Mouse (Mus musculus) kidney, embryonic 14.5 days (tissue): ENCODE measurements around the gene Cltc. TPM values are rescaled to one million over a fixed set of nuclear protein-coding genes. Genes with fewer than 3 reads are reported as not detected.
"Not testable (repeated sequence)": the region's sequence is repeated elsewhere in the genome, so short reads cannot be mapped to it uniquely, and the experiment has no call there.

Source experiments
- ATAC-seq: fragments of 200-750 bp; cut with Nextera tagmentation; 2 replicates; pipeline ENCODE4 v1.8.0; 2017; ENCODE audit warnings: moderate number of reproducible peaks, mild to moderate bottlenecking, moderate TSS enrichment, moderate library complexity; ENCODE audit not compliant: low FRiP score, low TSS enrichment
- H3K27ac ChIP-seq: fragments of 300-500 bp; sonication (generic); 2 replicates; pipeline ENCODE4 v1.5.1; 2014; ENCODE audit warnings: low read depth, mild to moderate bottlenecking, low read length, moderate library complexity, mixed read lengths
- H3K27me3 ChIP-seq: fragments of 300-500 bp; sonication (generic); 2 replicates; pipeline ENCODE4 v1.6.1; 2014; ENCODE audit warnings: mild to moderate bottlenecking, low read length; ENCODE audit not compliant: control insufficient read depth, insufficient read depth
- H3K36me3 ChIP-seq: fragments of 300-500 bp; sonication (generic); 2 replicates; pipeline ENCODE4 v1.6.1; 2014; ENCODE audit warnings: low read length, mixed read lengths; ENCODE audit not compliant: control insufficient read depth, insufficient read depth
- H3K4me1 ChIP-seq: fragments of 300-500 bp; sonication (generic); 2 replicates; pipeline ENCODE4 v1.6.1; 2014; ENCODE audit warnings: low read length, mixed read lengths; ENCODE audit not compliant: control insufficient read depth, insufficient read depth
- H3K4me2 ChIP-seq: fragments of 300-500 bp; sonication (generic); replicated peaks from 2 replicates; pipeline ENCODE4 v1.6.1; 2014; ENCODE audit warnings: low read depth, mild to moderate bottlenecking, low read length
- H3K4me3 ChIP-seq: fragments of 300-500 bp; sonication (generic); 2 replicates; pipeline ENCODE4 v1.5.1; 2014; ENCODE audit warnings: mild to moderate bottlenecking, low read length
- H3K9ac ChIP-seq: fragments of 300-500 bp; sonication (generic); 2 replicates; pipeline ENCODE4 v1.6.1; 2014; ENCODE audit warnings: low read depth, mild to moderate bottlenecking, low read length, moderate library complexity
- H3K9me3 ChIP-seq: fragments of 300-500 bp; sonication (generic); 2 replicates; pipeline ENCODE4 v1.6.1; 2016; ENCODE audit warnings: low read length; ENCODE audit not compliant: control insufficient read depth
- whole genome bisulfite sequencing: fragments of 180-500 bp; shearing (Covaris S2); extraction: QIAGEN DNeasy Blood & Tissue Kit; methylation state at CpG from one replicate; pipeline ENCODE4 v1.1.7; 2014; 5-methylcytosine and 5-hydroxymethylcytosine counted together
- polyA plus RNA-seq: library from polyadenylated mRNA; unstranded; fragments of >200 nt; fragmentation: Nextera tagmentation; extraction: Ambion mirVana; gene quantifications from 2 replicates; pipeline ENCODE4 v1.2.1, GENCODE M21; 2014

Cltc gene
- polyA plus RNA-seq, 1 experiment from 2014 or later = 200 TPM

- WGBS = 74% methylated on average over 3 of the region's 3 CpGs
- H3K36me3 ChIP-seq = no peaks in the 10 kb centered on the region
- no peak overlapping the region for H3K27ac ChIP-seq
Observed at GRCm38 (mm10) chr11:86745634-86746404, 11.5 kb downstream of the Cltc start.

GRCm38 (mm10) chr11:86742605-86743004 is 14.8 kb downstream of the Cltc start:
- no peak overlapping the region for H3K27ac ChIP-seq
- WGBS = 59% methylated on average over 2 of the region's 2 CpGs
- H3K9ac ChIP-seq = no peak overlapping the region
- H3K4me3 ChIP-seq = no peak overlapping the region
- no peak for ATAC-seq
- peaks cover 6% of the 10 kb centered on the region for H3K4me1 ChIP-seq
- H3K4me2 ChIP-seq = no peak overlapping the region
- H3K27me3 ChIP-seq = no peaks in the 10 kb centered on the region
- no peaks in the 10 kb centered on the region for H3K9me3 ChIP-seq
- H3K36me3 ChIP-seq = no peaks in the 10 kb centered on the region

More at GRCm38 (mm10) chr11:86745634-86746404, 11.5 kb downstream of the Cltc start:
- Histone ChIP-seq H3K4me1 (peaks cover 3% of the 10 kb centered on the region), H3K9me3 (no peaks in the 10 kb centered on the region), H3K4me3 (no peak overlapping the region), H3K9ac (no peak overlapping the region), H3K4me2 (no peak overlapping the region), H3K27me3 (no peaks in the 10 kb centered on the region)
- ATAC-seq = no peak

DNA sequence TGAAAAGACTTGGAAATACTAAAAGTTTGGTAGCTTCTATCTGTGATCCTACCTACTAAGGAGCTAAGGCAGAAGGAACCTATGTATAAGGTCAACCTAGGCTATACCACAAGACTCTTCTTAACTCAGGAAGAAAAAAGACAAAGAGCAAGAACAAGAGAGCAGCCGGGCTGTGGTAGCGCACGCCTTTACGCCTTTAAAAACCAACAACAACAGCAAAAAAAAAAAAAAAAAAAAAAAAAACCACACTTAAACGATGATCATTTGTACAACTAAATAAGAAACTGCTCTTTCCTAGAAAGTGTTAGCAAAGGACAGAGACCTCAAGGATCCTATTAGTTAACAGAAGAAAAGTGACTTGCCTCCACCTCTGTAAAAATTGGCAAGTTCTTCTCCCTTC is 15.9 kb downstream of the Cltc start:
- H3K9me3 ChIP-seq = no peaks in the 10 kb centered on the region
- H3K4me1 ChIP-seq = peaks cover 8% of the 10 kb centered on the region
- no peaks in the 10 kb centered on the region for H3K27me3 ChIP-seq
- ATAC-seq = no peak
- H3K4me2 ChIP-seq = no peak overlapping the region
- WGBS = 95% methylated on average over 5 of the region's 5 CpGs
- peaks cover under 1% of the 10 kb centered on the region; the same call in 1 of the 2 replicates for H3K36me3 ChIP-seq
- no peak overlapping the region for H3K9ac ChIP-seq
- no peak overlapping the region for H3K4me3 ChIP-seq
- H3K27ac ChIP-seq = no peak overlapping the region

DNA sequence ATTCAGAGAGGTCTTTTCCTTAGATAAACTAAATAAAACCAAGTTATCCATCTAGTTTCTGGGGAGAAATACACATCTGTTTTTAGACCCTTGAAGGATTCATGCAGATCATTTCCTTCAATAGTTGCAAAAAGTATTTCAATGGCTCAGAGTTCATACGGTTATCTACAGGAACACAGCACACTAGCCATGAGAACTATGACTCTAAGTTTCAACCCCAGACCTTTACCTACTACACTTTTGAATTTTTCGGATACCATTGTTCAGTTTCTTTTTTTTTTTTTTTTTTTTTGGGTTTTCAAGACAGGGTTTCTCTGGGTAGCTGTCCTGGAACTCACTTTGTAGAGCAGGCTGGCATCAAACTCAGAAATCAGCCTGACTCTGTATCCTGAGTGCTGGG is 17.9 kb downstream of the Cltc start:
- no peak for ATAC-seq
- Histone ChIP-seq H3K27me3 (no peaks in the 10 kb centered on the region), H3K4me2 (no peak overlapping the region), H3K9ac (no peak overlapping the region), H3K36me3 (peaks cover 10% of the 10 kb centered on the region; the same call in 1 of the 2 replicates), H3K4me3 (no peak overlapping the region), H3K9me3 (no peaks in the 10 kb centered on the region), H3K27ac (no peak overlapping the region), H3K4me1 (peaks cover 8% of the 10 kb centered on the region; the same call in 1 of the 2 replicates)
- 84% methylated on average over 2 of the region's 2 CpGs for WGBS

GRCm38 (mm10) chr11:86738956-86739355 is 18.4 kb downstream of the Cltc start:
- no peak for ATAC-seq
- H3K9me3 ChIP-seq = no peaks in the 10 kb centered on the region
- no peak overlapping the region for H3K4me3 ChIP-seq
- no peaks in the 10 kb centered on the region for H3K27me3 ChIP-seq
- H3K36me3 ChIP-seq = peaks cover 12% of the 10 kb centered on the region; the same call in 1 of the 2 replicates
- no peak overlapping the region for H3K27ac ChIP-seq
- 76% methylated on average over 1 of the region's 1 CpGs for WGBS
- H3K4me1 ChIP-seq = peaks cover 8% of the 10 kb centered on the region; the same call in 1 of the 2 replicates
- H3K9ac ChIP-seq = no peak overlapping the region
- H3K4me2 ChIP-seq = no peak overlapping the region

- 91% methylated on average over 1 of the region's 1 CpGs for WGBS
- ATAC-seq = not testable (repeated sequence)
Observed at GRCm38 (mm10) chr11:86738308-86738707, 19.1 kb downstream of the Cltc start.

GRCm38 (mm10) chr11:86737301-86738000 is 19.9 kb downstream of the Cltc start:
- Histone ChIP-seq H3K36me3 (peaks cover 17% of the 10 kb centered on the region; the same call in 1 of the 2 replicates), H3K9ac (no peak overlapping the region), H3K4me3 (no peak overlapping the region), H3K4me2 (no peak overlapping the region), H3K4me1 (peaks cover 6% of the 10 kb centered on the region; the same call in 1 of the 2 replicates), H3K27me3 (no peaks in the 10 kb centered on the region), H3K27ac (no peak overlapping the region), H3K9me3 (no peaks in the 10 kb centered on the region)
- 33% methylated on average over 8 of the region's 8 CpGs for WGBS
- peak; percentile 77 for ATAC-seq

More at GRCm38 (mm10) chr11:86738308-86738707, 19.1 kb downstream of the Cltc start:
- H3K27ac ChIP-seq, H3K4me2 ChIP-seq, H3K9me3 ChIP-seq, H3K27me3 ChIP-seq, H3K9ac ChIP-seq, H3K4me1 ChIP-seq, H3K4me3 ChIP-seq: not testable (repeated sequence)
- H3K36me3 ChIP-seq = peaks cover 16% of the 10 kb centered on the region; the same call in 1 of the 2 replicates

GRCm38 (mm10) chr11:86734993-86735392 is 22.4 kb downstream of the Cltc start:
- H3K4me1 ChIP-seq = peaks cover 6% of the 10 kb centered on the region; the same call in 1 of the 2 replicates
- no peaks in the 10 kb centered on the region for H3K27me3 ChIP-seq
- H3K27ac ChIP-seq = no peak overlapping the region
- H3K9me3 ChIP-seq = no peaks in the 10 kb centered on the region
- no peak for ATAC-seq
- H3K9ac ChIP-seq = no peak overlapping the region
- H3K36me3 ChIP-seq = peaks cover 38% of the 10 kb centered on the region
- no peak overlapping the region for H3K4me3 ChIP-seq
- WGBS = 91% methylated on average over 4 of the region's 4 CpGs
- H3K4me2 ChIP-seq = no peak overlapping the region
